Mouse (Mus musculus) left cerebral cortex, postnatal 10 days (tissue): ENCODE data around the gene Kcnk10. TPM values are rescaled to one million over a fixed set of nuclear protein-coding genes. Genes with fewer than 3 reads are reported as not detected.
"Not testable (repeated sequence)": the region's sequence is repeated elsewhere in the genome, so short reads cannot be mapped to it uniquely, and the experiment has no call there.

Experiments used
- DNase-seq, 2 experiments: peaks; one replicate each; pipeline ENCODE4 v3.0.0; 2021 to 2022; ENCODE audit warnings: low spot score in 2 of 2, mixed read lengths in 1 of 2; ENCODE audit errors: extremely low spot score in 1 of 2
- intact Hi-C: fragments of 180-260 bp; cut with DNase I; formaldehyde crosslinking; loops from one replicate; pipeline ENCODE4 v1.15.1; 2025
- total RNA-seq, 2 experiments: library from RNA; stranded (reverse); gene quantifications; 2 replicates each; pipeline ENCODE4 v1.2.3; 2021

Kcnk10 gene
- 10 to 100 TPM; 44.2 to 46.2 TPM for total RNA-seq

DNA sequence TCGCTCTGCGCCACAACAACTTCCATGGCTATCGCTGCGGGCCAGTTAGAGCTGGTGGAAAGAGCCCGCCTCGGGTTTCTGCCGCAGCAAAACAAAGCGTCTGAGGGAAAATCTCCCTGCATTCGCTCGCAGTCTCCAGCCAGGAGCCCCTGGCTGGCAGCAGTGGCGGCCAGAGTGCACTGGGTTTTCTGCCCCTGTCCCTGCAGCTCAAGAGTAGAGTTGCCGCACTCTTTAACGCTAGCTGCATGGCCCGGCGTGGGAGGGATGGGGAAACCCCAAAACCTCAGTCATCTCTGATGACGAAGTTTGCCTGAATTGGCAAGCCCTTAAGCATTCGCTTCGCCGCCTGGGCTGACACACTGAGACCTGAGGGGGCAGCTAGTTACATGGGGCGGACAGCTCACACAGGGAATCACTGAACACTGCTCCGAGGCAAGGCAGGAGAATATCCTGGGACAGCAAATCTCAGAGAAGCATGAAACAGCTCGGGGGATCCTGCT, at the start of gene Kcnk10:
Gene Kcnk10, minus strand, starts transcription at position 450 of the 500 bp plus-strand sequence.
- intact Hi-C loops = loop anchor here (5.0 kb wide), 1 partner anchor 34 kb away; no protein-coding TSS in a partner anchor
- DNase-seq = peak in 1 of 2 experiments; percentile 41

DNA sequence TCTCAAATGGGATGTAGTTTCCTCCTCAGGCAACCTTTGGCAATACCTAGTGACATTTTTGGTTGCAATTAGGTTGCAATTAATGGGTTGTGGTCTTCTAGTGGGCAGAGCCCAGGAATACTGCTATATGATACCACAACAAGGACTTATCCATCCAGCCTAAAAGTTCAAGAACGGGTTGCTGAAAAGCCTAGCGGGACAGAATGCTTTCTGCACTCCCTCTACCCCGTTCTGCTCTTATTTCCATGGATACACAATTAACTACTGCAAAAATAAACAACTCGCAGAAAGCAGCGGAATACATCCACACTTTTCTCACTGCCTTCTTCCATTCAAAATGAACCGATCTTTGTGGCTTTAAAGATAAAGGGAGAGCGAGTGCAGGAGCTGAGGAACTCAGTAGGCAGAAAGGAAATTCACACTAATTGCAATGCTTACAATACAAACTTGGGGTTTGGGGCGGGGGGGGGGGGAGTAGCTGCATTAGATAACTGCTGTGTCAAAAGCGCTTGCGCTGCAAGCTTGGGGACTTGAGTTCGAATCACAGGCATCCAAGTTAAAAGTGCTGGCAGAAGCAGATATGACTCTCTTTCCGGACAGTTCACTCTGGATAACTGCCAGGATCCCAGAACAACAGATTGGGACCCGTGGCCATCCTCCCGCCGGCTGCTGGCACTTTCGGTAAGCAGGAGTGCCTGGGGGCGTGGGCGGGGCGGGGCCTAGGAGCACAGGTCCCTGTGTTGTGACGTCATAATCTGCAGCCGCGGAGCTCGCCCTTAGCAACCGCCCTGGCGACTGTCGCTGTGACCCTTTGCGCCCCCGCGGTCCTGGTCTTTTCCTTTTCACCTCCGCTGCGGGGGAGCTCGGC, 49.5 kb upstream of the Kcnk10 start, which contains the start of gene Spata7:
Gene Spata7, plus strand, starts transcription at position 766 of the 868 bp plus-strand sequence.
- peak; percentile 78 to 94 for DNase-seq
- intact Hi-C loops = loop anchor here (10.0 kb wide), 1 partner anchor 423 kb away; no protein-coding TSS in a partner anchor

DNA sequence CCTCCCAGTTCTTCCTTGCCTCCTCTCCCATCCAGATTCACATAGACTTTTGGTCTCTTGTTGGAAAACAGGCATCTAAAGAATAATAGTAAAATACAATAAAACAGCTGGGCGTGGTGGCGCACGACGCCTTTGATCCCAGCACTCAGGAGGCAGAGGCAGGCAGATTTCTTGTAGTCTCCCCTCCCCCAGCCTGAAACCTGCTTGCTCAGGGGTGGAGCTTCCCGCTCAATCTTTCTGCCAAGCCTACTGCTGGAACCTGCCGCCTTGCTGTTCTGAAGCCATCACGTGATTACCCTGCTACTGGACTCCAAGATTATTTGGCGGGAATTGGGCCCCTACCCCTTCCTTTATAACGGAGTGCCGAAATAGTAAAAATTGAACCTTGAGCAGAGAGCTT, 45.2 kb upstream of the Kcnk10 start:
- not testable (repeated sequence) for DNase-seq
- intact Hi-C loops = loop anchor here (5.0 to 10.0 kb wide), 3 partner anchors 296 to 418 kb away; no protein-coding TSS in a partner anchor

DNA sequence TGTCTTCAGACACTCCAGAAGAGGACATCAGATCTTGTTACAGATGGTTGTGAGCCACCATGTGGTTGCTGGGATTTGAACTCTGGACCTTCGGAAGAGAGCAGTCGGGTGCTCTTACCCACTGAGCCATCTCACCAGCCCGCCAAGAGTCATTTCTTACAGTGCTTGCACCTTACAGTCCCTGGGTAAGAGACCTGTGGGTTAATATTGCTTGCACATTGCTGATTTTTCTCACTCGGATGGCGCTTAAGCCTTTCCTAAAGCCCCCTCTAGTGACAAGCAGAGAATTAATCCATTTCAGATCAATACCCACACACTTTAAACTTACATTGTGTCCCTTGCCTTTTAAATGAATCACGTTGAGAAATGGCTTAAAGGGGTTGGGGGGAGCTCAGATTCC, 42.8 kb upstream of the Kcnk10 start:
- DNase-seq = peak in 1 of 2 experiments; percentile 25
- intact Hi-C loops = loop anchor here (5.0 to 10.0 kb wide), 3 partner anchors 294 to 416 kb away; no protein-coding TSS in a partner anchor

DNA sequence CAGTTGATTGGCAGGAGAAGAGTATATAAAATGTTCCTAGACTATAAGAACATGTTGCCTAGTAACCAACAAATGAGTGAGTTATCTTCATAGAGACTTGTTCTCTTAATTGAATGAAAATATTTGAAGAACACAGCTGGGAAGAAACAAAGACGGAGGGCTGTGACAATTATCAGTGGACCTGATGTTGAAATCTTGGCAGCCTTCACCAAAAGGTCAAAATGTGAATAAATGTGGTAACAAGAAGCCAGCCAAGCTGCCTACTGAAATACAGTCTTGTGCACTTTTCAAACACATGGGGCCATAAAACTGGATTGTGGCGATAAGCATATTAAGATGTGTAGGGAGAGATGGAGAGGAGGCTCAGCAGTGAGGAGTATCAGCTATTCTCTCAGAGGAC, 41.4 kb upstream of the Kcnk10 start:
- intact Hi-C loops = no loop called here
- DNase-seq = no peak

DNA sequence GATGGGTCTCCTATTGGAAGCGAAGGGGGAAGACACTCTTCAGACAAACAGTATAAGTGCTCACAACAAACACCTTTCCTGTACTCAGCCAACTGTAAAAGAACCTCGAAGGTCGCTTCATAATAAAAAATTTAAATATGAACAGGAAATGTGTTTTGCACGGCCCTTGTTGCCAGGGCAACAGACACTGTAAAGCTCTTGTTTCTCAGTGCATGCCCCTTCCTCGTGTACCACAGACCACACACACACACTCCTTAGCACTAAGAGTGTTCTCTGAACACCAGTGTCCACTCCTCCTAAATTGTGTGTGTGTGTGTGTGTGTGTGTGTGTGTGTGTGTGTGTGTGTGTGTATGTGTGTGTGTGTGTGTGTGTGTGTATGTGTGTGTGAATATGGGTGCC, 37.6 kb upstream of the Kcnk10 start:
- DNase-seq = no peak
- intact Hi-C loops = no loop called here

DNA sequence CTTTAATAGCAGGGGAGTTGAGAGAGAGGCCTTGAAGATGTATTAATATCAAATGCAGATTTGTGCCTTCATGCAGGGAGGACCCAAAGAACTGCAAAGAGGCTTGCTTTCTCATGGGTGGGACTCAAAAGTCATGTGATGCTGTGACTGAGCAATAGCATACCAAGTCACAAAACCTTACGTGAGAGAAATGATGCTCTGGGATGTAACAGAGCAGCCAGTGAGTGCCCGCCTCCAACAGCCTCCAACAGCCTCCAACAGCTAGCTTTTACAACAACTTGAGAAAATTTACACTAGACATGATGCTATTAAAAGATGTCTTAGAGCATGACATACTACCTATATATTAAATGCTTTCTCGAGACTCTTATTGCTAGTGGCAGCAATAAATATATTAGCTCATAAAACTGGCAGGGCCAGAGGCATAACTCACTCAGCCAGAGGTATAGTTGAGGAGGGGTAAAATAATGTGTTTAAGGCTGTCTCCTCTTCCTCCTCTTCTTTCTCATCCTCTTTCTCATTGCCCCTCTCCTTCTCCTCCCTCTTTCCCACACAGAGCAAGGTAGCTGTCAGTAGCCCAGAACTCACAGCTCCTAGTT, 36.9 kb upstream of the Kcnk10 start:
- intact Hi-C loops = loop anchor here (5.0 kb wide), 1 partner anchor 38 kb away; the partner anchor contains the start of gene Kcnk10
- DNase-seq = no peak

DNA sequence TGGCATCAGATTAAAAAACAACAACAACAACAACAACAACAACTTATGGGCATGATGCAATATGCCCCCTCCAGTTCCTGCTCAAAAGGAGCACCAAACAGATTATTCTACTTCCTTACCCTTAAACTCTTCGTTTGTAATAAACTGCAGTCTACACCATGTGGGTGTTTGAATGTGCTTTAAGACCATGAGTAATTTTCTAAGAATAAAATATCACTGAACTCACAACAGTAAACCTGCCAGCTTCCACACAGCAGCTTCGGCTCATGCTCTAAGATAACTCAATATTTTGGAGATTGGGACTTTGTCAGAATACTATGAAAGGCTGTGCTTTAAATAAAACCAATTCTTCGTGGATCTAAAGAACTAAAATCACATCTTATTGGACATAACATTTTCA, 32.2 kb upstream of the Kcnk10 start:
- intact Hi-C loops = loop anchor here (5.0 kb wide), 1 partner anchor 33 kb away; the partner anchor contains the start of gene Kcnk10
- no peak for DNase-seq

DNA sequence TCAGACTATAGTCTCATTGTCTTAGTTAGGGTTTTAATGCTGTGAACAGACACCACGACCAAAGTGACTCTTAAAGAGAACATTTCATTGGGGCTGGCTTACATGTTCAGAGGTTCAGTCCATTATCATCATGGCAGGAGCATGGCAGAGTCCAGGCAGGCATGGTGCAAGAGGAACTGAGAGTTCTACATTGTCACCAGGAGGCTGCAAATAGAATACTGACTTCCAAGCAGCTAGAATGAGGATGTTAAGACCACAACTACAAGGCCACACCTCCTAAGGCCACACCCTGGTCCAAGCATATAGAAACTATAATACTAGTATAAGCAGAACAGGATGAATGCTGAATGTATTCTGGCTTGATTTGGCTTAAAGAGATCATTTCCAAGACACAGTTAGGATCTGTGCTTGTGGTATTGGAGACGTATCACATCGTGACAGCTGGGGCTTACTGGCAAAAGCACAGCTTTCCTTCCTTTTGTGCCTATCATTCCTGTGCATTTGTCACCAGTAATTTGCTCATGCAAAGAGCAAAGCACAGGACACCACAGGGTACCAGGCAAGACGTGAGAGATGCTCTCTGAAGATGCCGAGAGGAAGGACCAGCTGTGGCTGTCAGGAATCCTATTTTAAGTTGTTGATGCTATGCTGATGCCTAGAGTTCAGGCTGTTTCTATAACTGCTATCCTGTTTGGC, 28.6 kb upstream of the Kcnk10 start:
- no peak for DNase-seq
- intact Hi-C loops = no loop called here

DNA sequence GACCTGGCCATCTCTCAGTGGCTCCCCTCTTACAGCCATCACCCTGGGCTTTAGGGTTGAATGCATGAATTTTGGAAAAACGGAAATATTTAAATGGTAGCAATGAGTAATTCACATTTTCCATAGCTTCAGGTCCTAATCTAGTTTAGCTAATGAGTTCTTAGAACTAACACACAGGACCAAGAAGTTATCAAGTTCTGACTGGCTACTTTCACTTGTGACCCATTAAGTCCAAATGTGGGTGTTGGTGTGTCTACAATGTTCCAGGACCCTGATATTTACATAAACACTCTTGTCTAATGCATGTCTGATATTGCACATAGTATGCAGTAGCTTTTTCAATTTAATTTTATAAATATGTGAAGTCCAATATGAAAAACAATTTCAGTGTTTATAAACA, 27.2 kb upstream of the Kcnk10 start:
- DNase-seq = no peak
- intact Hi-C loops = no loop called here

DNA sequence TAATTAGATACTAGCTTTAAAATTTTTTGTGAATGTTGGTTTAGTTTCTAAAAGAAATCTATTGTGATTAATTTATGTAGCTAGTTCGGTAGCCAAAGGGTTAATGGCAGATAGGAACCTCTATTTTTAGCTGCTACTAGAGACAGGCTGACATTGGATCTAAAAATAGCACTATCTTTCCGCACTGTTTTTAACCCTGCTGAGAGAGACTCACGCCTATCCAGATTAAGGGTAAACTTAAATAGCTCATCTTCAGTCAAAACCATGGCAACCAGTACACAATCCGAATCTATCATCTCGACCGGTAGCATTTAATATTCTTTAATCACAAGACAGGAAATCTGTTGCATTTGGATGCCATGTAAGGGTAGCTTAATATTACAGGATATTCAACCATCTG, 24.0 kb upstream of the Kcnk10 start:
- peak in 1 of 2 experiments; percentile 23 for DNase-seq
- intact Hi-C loops = no loop called here

DNA sequence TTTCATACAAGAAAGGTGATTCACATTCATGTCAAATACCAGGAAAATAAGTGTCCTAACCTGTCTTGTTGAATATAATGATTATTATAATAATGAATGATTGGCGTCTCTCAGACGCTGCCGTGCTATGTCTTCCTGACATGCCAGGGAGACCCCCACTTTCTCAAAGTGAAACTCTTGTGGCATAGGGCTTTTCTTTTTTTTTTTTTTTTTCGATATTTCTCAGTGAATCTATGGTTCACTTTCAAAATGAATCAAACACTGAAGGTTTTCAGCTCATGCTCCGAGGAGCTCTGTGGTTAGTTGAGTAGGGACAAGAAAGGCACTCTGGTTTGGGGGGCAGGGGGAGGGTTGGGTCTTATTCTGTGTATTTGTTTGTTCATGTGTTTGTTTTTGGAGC, 22.8 kb upstream of the Kcnk10 start:
- intact Hi-C loops = no loop called here

DNA sequence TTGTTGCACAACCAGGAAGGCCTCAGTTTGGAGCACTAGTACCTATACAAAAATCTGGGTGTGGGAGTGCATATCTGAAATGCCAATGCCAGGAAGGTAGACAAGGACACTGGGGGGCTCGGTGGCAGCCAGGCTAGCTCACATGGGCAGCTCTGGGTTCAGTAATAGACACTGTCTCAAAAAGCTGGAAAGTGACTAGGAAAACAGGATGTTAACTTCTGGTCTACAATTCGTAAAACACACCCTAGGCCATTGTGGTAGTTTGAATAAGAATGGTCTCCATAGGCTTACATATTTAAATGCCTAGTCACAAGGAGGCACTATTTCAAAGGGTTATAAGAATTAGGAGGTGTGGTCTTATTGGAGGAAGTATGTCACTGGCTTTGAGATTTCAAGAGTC, 12.9 kb upstream of the Kcnk10 start:
- intact Hi-C loops = no loop called here
- no peak for DNase-seq

More for the DNA sequence above, 22.8 kb upstream of the Kcnk10 start:
- DNase-seq = no peak

DNA sequence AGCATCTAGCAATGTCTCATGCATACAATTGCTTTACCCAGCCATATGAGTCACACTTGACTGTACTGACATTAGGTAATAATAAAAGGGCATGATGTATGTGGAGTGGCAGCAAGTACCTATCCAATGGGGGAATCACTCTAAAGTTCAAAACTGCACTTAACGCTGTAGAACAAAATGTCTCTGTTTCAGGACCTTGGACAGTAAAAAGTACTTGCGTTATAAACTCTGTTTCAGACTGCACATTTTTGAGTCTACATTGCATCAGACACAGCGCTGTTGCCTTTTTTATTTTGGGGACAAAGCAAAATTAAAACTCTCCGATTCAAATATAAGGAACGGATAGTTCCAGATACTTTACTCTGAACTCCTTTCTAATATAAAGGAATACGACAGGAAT, 10.5 kb upstream of the Kcnk10 start:
- no peak for DNase-seq
- intact Hi-C loops = no loop called here

DNA sequence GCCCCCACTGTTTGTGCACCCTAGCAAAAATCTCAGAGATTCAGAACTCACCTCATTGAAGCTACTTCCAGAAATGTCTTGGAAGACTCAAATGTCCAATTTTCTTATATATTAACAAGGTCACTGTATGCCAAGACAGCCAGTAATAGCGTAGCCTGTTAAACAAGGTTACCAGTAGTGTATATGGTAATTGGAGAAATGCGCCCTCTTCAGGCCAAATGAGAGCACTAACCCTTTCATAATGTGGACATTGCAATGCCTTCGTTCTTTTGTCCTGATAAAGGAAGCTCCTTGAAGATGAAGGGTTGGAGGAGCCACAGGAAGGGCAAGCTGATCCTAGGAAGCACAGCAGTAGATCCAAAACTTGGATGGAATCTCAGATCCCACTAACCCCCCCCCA, 7.2 kb upstream of the Kcnk10 start:
- DNase-seq = no peak
- intact Hi-C loops = no loop called here

DNA sequence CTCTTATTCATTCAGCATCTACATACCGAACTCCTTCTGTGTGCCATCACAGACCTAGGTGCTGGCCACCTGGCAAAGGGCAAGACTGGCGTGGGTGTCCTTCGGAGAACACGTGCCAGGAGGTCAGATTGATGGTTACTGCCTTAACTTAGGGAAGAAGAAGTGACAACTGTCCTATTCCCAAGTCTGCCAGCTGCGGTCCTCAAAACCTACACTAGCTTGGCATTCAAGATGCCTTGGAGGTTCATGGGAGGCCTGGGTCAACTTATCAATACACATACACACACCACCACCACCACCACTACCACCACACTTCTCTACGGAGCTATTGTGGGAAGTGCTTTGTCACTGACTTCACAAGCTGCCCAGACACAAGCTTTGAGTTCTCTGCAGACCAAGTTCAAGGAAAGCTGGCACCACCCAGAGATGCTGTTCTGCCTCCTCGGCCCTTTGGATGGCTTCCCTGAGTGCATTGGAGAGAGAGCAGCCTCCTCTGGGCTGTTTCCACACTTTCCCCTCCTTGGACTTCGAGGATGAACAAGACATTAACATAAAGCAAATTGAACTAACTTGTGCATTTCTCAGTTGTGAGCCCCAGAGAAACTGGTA, 2.1 kb downstream of the Kcnk10 start:
- intact Hi-C loops = loop anchor here (5.0 kb wide), 1 partner anchor 36 kb away; no protein-coding TSS in a partner anchor
- DNase-seq = no peak

DNA sequence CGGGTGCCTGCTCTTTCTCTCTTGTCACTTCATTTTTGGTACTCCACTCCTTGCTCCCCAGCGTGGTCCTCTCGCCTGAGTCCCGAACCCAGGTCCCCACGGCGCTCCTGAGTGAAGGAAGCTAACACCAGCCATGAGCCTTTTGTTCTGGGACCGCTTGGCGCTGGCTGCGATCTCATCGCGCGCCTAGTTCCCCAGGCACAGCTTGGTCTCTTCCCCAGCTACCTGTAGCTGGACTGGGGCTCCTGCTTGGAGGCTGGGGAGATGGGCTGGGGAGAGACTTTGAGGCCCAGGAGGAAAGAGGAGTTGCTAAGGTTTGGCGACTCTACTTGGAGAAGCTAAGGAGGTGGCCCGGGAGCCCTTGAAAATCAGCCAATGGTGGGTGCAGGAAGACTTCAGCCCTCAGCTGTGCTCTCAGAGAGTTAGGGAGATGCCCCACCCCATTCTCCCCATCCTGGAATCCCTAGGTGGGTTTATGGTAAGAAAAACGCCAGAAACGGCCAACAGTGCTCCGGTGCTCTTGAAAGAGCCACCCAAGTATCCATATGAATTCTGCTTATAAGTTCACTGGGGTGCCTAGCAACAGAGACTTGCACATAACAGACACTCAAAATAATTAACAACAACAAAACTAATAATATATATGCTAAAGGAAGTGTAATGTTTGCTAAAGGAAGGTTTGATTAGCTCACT, 2.8 kb downstream of the Kcnk10 start:
- intact Hi-C loops = loop anchor here (5.0 kb wide), 1 partner anchor 37 kb away; no protein-coding TSS in a partner anchor
- DNase-seq = no peak
